Mouse (Mus musculus) granulocyte monocyte progenitor cell, adult 5-6 weeks (primary cell): ENCODE data around the gene Olfr433. TPM values are rescaled to one million over a fixed set of nuclear protein-coding genes. Genes with fewer than 3 reads are reported as not detected.

Experiments used
- total RNA-seq, 2 experiments: library from RNA; stranded (forward) in 1 of 2; stranded (reverse) in 1 of 2; fragments of 200-712, 200-1000 nt in 1 of 2; fragments of >200 nt in 1 of 2; fragmentation: Nextera tagmentation in 1 of 2; gene quantifications; 2 replicates each; pipeline ENCODE4 v1.2.3; 2014 to 2017

The Olfr433 gene
- total RNA-seq, 2 experiments from 2014 or later, result 0.41 TPM; not detected in 1

Other genes starting within 250 kb of the Olfr433 start
- gene Ifi211, start 127.7 kb upstream of the Olfr433 start, total RNA-seq (2014; fragmentation: Nextera tagmentation), result 9.3 and 12.3 TPM in 2 replicates
- gene Ifi211, start 127.7 kb upstream of the Olfr433 start, total RNA-seq (2017), result 13.2 and 16.0 TPM in 2 replicates
- 95.6 and 101 TPM in 2 replicates for gene Mndal, start 98.2 kb upstream of the Olfr433 start, total RNA-seq (2014; fragmentation: Nextera tagmentation)
- gene Mndal, start 98.2 kb upstream of the Olfr433 start, total RNA-seq (2017), result 105 and 119 TPM in 2 replicates
- gene Ifi203, start 98.0 kb upstream of the Olfr433 start, total RNA-seq (2014; fragmentation: Nextera tagmentation), result 58.4 and 73.0 TPM in 2 replicates
- gene Ifi203, start 98.0 kb upstream of the Olfr433 start, total RNA-seq (2017), result 26.6 and 61.0 TPM in 2 replicates
- gene Ifi202b, start 58.0 kb upstream of the Olfr433 start, total RNA-seq (2014; fragmentation: Nextera tagmentation), result not detected in 2 replicates
- gene Ifi202b, start 58.0 kb upstream of the Olfr433 start, total RNA-seq (2017), result not detected in 2 replicates
- gene Ifi205, start 8.9 kb upstream of the Olfr433 start, total RNA-seq (2014; fragmentation: Nextera tagmentation), result not detected in 2 replicates
- gene Ifi205, start 8.9 kb upstream of the Olfr433 start, total RNA-seq (2017), result 0.78 TPM in 1 of 2 replicates, not detected in the other
- not detected in 2 replicates for gene Olfr432, start 8.5 kb downstream of the Olfr433 start, total RNA-seq (2014; fragmentation: Nextera tagmentation)
- gene Olfr432, start 8.5 kb downstream of the Olfr433 start, total RNA-seq (2017), result not detected in 2 replicates
- not detected in 2 replicates for gene Olfr430, start 25.9 kb downstream of the Olfr433 start, total RNA-seq (2014; fragmentation: Nextera tagmentation)
- gene Olfr430, start 25.9 kb downstream of the Olfr433 start, total RNA-seq (2017), result not detected in 2 replicates
- not detected in 2 replicates for gene Olfr429, start 43.6 kb downstream of the Olfr433 start, total RNA-seq (2014; fragmentation: Nextera tagmentation)
- not detected in 2 replicates for gene Olfr429, start 43.6 kb downstream of the Olfr433 start, total RNA-seq (2017)
- not detected in 2 replicates for gene Olfr427, start 56.2 kb downstream of the Olfr433 start, total RNA-seq (2014; fragmentation: Nextera tagmentation)
- not detected in 2 replicates for gene Olfr427, start 56.2 kb downstream of the Olfr433 start, total RNA-seq (2017)
- gene Olfr231, start 80.5 kb downstream of the Olfr433 start, total RNA-seq (2014; fragmentation: Nextera tagmentation), result not detected in 2 replicates
- gene Olfr231, start 80.5 kb downstream of the Olfr433 start, total RNA-seq (2017), result not detected in 2 replicates
- gene Olfr424, start 90.8 kb downstream of the Olfr433 start, total RNA-seq (2014; fragmentation: Nextera tagmentation), result not detected in 2 replicates
- gene Olfr424, start 90.8 kb downstream of the Olfr433 start, total RNA-seq (2017), result not detected in 2 replicates
- not detected in 2 replicates for gene Olfr420, start 114.9 kb downstream of the Olfr433 start, total RNA-seq (2014; fragmentation: Nextera tagmentation)
- not detected in 2 replicates for gene Olfr420, start 114.9 kb downstream of the Olfr433 start, total RNA-seq (2017)
- 0.15 TPM in 1 of 2 replicates, not detected in the other for gene Spta1, start 132.1 kb downstream of the Olfr433 start, total RNA-seq (2014; fragmentation: Nextera tagmentation)
- 0.34 and 0.72 TPM in 2 replicates for gene Spta1, start 132.1 kb downstream of the Olfr433 start, total RNA-seq (2017)
- gene Olfr419, start 211.4 kb downstream of the Olfr433 start, total RNA-seq (2014; fragmentation: Nextera tagmentation), result not detected in 2 replicates
- gene Olfr419, start 211.4 kb downstream of the Olfr433 start, total RNA-seq (2017), result not detected in 2 replicates